Mouse (Mus musculus) left cerebral cortex, adult 18-20 months (tissue): ENCODE results near the gene Adgrb3. TPM values are rescaled to one million over a fixed set of nuclear protein-coding genes. Genes with fewer than 3 reads are reported as not detected.
"Not testable (repeated sequence)": the region's sequence is repeated elsewhere in the genome, so short reads cannot be mapped to it uniquely, and the experiment has no call there.

Experiments used
- DNase-seq, 2 experiments: peaks; one replicate each; pipeline ENCODE4 v3.0.0; 2021 to 2022; ENCODE audit warnings: low spot score in 2 of 2, mixed read lengths in 1 of 2
- total RNA-seq, 2 experiments: library from RNA; stranded (reverse); gene quantifications; 2 replicates each; pipeline ENCODE4 v1.2.3; 2021

Gene Adgrb3
- total RNA-seq, 2 experiments from 2014 or later = 91.4 to 92.2 TPM

DNA sequence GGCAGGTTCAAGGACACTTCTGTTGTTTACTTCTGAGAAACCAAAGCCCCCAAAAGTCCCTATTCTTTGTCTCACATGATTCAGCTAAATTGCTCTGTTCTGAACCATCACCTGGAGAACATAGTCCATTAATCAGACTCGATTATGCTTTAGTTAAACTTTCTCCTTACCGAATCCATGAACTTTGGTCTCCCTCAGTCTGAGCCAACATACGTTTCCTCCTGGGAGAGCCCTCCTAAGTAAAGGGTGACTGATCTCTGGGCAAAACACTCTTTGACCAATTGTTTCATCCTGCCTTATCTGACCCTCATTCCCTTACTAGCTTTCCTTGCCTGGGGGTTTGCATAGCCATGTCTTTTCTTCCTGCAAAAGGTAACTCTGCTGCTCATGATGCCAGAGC lies 806.4 kb downstream of the Adgrb3 start:
- no peak for DNase-seq

DNA sequence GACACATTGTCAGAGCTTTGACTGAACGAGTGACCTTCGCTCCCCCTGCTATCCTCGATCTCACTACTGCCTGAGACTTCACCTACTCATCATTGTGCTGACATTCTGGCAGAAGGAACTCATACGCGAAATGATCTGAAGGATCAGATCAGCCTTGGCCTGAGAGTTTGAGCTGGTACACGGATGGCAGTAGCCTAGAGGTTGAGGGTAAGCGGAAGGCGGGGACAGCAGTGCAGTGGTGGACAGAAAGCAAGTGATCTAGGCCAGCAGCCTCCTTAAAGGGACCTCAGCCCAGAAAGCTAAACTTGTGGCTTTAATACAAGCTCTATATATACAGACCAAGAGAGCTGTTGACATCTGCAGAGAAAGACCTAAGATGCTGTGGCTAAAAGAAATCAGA lies 811.7 kb downstream of the Adgrb3 start:
- DNase-seq = not testable (repeated sequence)
